Comparison of ENCODE assay signal across 9 mouse cellular contexts in genomic region chr1:126597376-126597775, GRCm38 (mm10).
DNase-seq lines count a peak whose midpoint lies in the region; ATAC-seq lines count a peak whose summit lies in the region.
"Had no signal": no experiment of that assay in that cellular context is flagged by ENCODE, and none has a peak within 500 bp of the region (broad histone marks: within the 10 kb centered on the region; RNA-seq: fewer than 3 reads in every experiment).

No protein-coding gene starts in this region.

- no peak overlapping the region for H3K9ac ChIP-seq in lung, embryonic 15.5 days
- no peak overlapping the region for H3K9ac ChIP-seq in hindbrain, embryonic 16.5 days (ENCODE audit: low read depth, low read length)
- H3K9ac ChIP-seq in neural tube, embryonic 12.5 days = no peak overlapping the region

- 34% methylated on average over 3 of the region's 3 CpGs for WGBS in lung, embryonic 15.5 days
- 22% methylated on average over 3 of the region's 3 CpGs for WGBS in hindbrain, embryonic 16.5 days
- WGBS in neural tube, embryonic 12.5 days = 25% methylated on average over 3 of the region's 3 CpGs

- no peaks in the 10 kb centered on the region for H3K27me3 ChIP-seq in lung, embryonic 15.5 days
- H3K27me3 ChIP-seq in hindbrain, embryonic 16.5 days (replicated peaks; ENCODE audit: control insufficient read depth, insufficient read depth, low read length) = no peaks in the 10 kb centered on the region
- no peaks in the 10 kb centered on the region for H3K27me3 ChIP-seq in neural tube, embryonic 12.5 days (replicated peaks)

- no peak overlapping the region for H3K4me2 ChIP-seq in lung, embryonic 15.5 days
- H3K4me2 ChIP-seq in hindbrain, embryonic 16.5 days (ENCODE audit: low read length) = no peak overlapping the region
- H3K4me2 ChIP-seq in neural tube, embryonic 12.5 days (replicated peaks) = no peak overlapping the region

- no peak overlapping the region for H3K4me3 ChIP-seq in lung, embryonic 15.5 days
- no peak overlapping the region for H3K4me3 ChIP-seq in hindbrain, embryonic 16.5 days (ENCODE audit: low read length)
- no peak overlapping the region for H3K4me3 ChIP-seq in neural tube, embryonic 12.5 days

- peaks cover 67% of the 10 kb centered on the region for H3K4me1 ChIP-seq in lung, embryonic 15.5 days
- no peaks in the 10 kb centered on the region; the same call in 1 of the 2 replicates for H3K4me1 ChIP-seq in hindbrain, embryonic 16.5 days (ENCODE audit: control insufficient read depth, insufficient read depth, low read depth, low read length)
- peaks cover 6% of the 10 kb centered on the region for H3K4me1 ChIP-seq in neural tube, embryonic 12.5 days

- H3K27ac ChIP-seq in lung, embryonic 15.5 days = no peak overlapping the region
- H3K27ac ChIP-seq in hindbrain, embryonic 16.5 days (ENCODE audit: low read depth, low read length) = no peak overlapping the region
- no peak overlapping the region for H3K27ac ChIP-seq in neural tube, embryonic 12.5 days

- H3K9me3 ChIP-seq in lung, embryonic 15.5 days = no peaks in the 10 kb centered on the region
- no peaks in the 10 kb centered on the region for H3K9me3 ChIP-seq in hindbrain, embryonic 16.5 days (ENCODE audit: control insufficient read depth, low read length)
- no peaks in the 10 kb centered on the region for H3K9me3 ChIP-seq in neural tube, embryonic 12.5 days

- DNase-seq in adrenal gland, adult 2 months = peak; percentile 17
- DNase-seq in adrenal gland, adult 18-20 months (ENCODE audit: low spot score in 2 of 2) = no peak
- DNase-seq in lung, adult 18-20 months = no peak
- DNase-seq in yolk sac, embryonic 10.5 days (ENCODE audit: low spot score) = no peak
- DNase-seq: cerebellum, postnatal 36 days had no signal

- H3K36me3 ChIP-seq in lung, embryonic 15.5 days = no peaks in the 10 kb centered on the region
- H3K36me3 ChIP-seq in hindbrain, embryonic 16.5 days (ENCODE audit: control insufficient read depth, insufficient read depth, low read length) = no peaks in the 10 kb centered on the region
- H3K36me3 ChIP-seq in neural tube, embryonic 12.5 days = no peaks in the 10 kb centered on the region

- peak; percentile 52; the same call in 1 of the 2 replicates for ATAC-seq in lung, embryonic 15.5 days (ENCODE audit: borderline replicate concordance, extremely low read depth, low FRiP score, low TSS enrichment)
- 0 out of 2 replicates have a peak, but pooled peaks have one; percentile 37 for ATAC-seq in hindbrain, embryonic 16.5 days
- ATAC-seq in neural tube, embryonic 12.5 days (ENCODE audit: low FRiP score, low read depth) = peak; percentile 54; the same call in 1 of the 2 replicates
- no peak for ATAC-seq in activated CD4-positive, CD25-positive, alpha-beta regulatory T cell, adult 4 months
